Mouse (Mus musculus): ENCODE measurements around the gene Cdh11. TPM values are rescaled to one million over a fixed set of nuclear protein-coding genes. Genes with fewer than 3 reads are reported as not detected.

Cdh11 gene
- polyA plus RNA-seq, 1 experiment from 2014 or later: 37.9 TPM

Small RNA genes within 50 kb of the gene (microRNA-seq; reads per million reads assigned to microRNA genes)
- gene Gm26301: not detected
